Mouse (Mus musculus): ENCODE measurements around the gene Vcpkmt. TPM values are rescaled to one million over a fixed set of nuclear protein-coding genes. Genes with fewer than 3 reads are reported as not detected.

The Vcpkmt gene
- polyA plus RNA-seq, 1 experiment from 2014 or later, result 24.2 TPM

- no peaks in the 10 kb centered on the region for H3K9me3 ChIP-seq (ENCODE audit: control insufficient read depth, low read length)
- H3K36me3 ChIP-seq (ENCODE audit: control insufficient read depth, insufficient read depth, low read length), result no peaks in the 10 kb centered on the region
- H3K27ac ChIP-seq (ENCODE audit: low read length), result no peak overlapping the region
- peaks cover 15% of the 10 kb centered on the region for H3K4me1 ChIP-seq (ENCODE audit: control insufficient read depth, insufficient read depth, low read length)
- no peaks in the 10 kb centered on the region for H3K27me3 ChIP-seq (replicated peaks; ENCODE audit: control insufficient read depth, insufficient read depth, low read length)
- H3K4me2 ChIP-seq (ENCODE audit: low read depth, low read length), result no peak overlapping the region
- 95% methylated on average over 8 of the region's 8 CpGs for WGBS
- no peak overlapping the region for H3K9ac ChIP-seq (ENCODE audit: low read depth, low read length)
- ATAC-seq, result no peak
- H3K4me3 ChIP-seq (ENCODE audit: low read length), result no peak overlapping the region
Measured at GRCm38 (mm10) chr12:69542376-69542775, 40.5 kb downstream of the Vcpkmt start.

GRCm38 (mm10) chr12:69541663-69542062 lies 41.2 kb downstream of the Vcpkmt start:
- Histone ChIP-seq H3K27me3 (replicated peaks; ENCODE audit: control insufficient read depth, insufficient read depth, low read length) (no peaks in the 10 kb centered on the region), H3K4me3 (ENCODE audit: low read length) (no peak overlapping the region), H3K27ac (ENCODE audit: low read length) (no peak overlapping the region), H3K9ac (ENCODE audit: low read depth, low read length) (no peak overlapping the region), H3K36me3 (ENCODE audit: control insufficient read depth, insufficient read depth, low read length) (no peaks in the 10 kb centered on the region), H3K9me3 (ENCODE audit: control insufficient read depth, low read length) (no peaks in the 10 kb centered on the region), H3K4me1 (ENCODE audit: control insufficient read depth, insufficient read depth, low read length) (peaks cover 18% of the 10 kb centered on the region), H3K4me2 (ENCODE audit: low read depth, low read length) (no peak overlapping the region)
- WGBS, result 69% methylated on average over 8 of the region's 8 CpGs
- no peak for ATAC-seq

- no peak overlapping the region for H3K4me3 ChIP-seq (ENCODE audit: low read length)
- no peak overlapping the region for H3K27ac ChIP-seq (ENCODE audit: low read length)
- H3K36me3 ChIP-seq (ENCODE audit: control insufficient read depth, insufficient read depth, low read length), result no peaks in the 10 kb centered on the region
- H3K4me1 ChIP-seq (ENCODE audit: control insufficient read depth, insufficient read depth, low read length), result peaks cover 18% of the 10 kb centered on the region
- H3K9me3 ChIP-seq (ENCODE audit: control insufficient read depth, low read length), result no peaks in the 10 kb centered on the region
- no peak overlapping the region for H3K4me2 ChIP-seq (ENCODE audit: low read depth, low read length)
- H3K27me3 ChIP-seq (replicated peaks; ENCODE audit: control insufficient read depth, insufficient read depth, low read length), result no peaks in the 10 kb centered on the region
- H3K9ac ChIP-seq (ENCODE audit: low read depth, low read length), result no peak overlapping the region
- ATAC-seq, result no peak
- WGBS, result 55% methylated on average over 7 of the region's 7 CpGs
Measured at GRCm38 (mm10) chr12:69539353-69539752, 43.5 kb downstream of the Vcpkmt start.

DNA sequence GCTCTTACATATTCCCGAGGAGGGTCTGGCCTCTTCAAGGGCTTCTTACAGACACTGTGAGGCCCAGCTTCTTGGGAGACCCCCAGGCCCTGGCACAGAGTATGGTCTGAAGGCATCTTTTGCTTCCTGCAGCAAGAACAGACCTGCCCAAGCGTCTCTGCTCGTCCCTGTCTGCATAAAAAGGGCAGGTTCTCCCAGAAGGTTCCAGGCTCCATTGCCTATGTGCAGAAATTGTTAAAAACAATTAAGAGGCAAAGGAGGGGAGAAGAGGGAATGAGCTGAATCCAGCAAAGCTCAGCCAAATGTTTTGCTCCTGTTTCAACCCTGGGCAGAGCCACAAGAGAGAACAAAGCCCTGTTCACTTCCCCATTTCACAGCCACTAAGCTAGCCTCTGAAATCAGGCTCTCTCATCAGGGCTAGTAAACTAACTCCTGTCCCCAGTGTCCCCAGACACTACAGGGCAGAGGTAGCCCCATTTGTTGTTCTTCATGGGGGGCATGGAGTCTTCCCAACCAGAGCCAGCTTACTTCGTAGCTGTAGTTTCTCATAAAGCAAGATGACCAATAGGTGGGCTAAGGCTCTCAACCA lies 44.4 kb downstream of the Vcpkmt start:
- no peaks in the 10 kb centered on the region for H3K36me3 ChIP-seq (ENCODE audit: control insufficient read depth, insufficient read depth, low read length)
- peak overlapping the region; percentile 35 for H3K4me3 ChIP-seq (ENCODE audit: low read length)
- WGBS, result 43% methylated on average over 4 of the region's 4 CpGs
- no peaks in the 10 kb centered on the region for H3K27me3 ChIP-seq (replicated peaks; ENCODE audit: control insufficient read depth, insufficient read depth, low read length)
- H3K4me1 ChIP-seq (ENCODE audit: control insufficient read depth, insufficient read depth, low read length), result peaks cover 18% of the 10 kb centered on the region
- no peak; the same call in 1 of the 2 replicates for ATAC-seq
- peak overlapping the region; percentile 59 for H3K9ac ChIP-seq (ENCODE audit: low read depth, low read length)
- peak overlapping the region; percentile 70 for H3K4me2 ChIP-seq (ENCODE audit: low read depth, low read length)
- peak overlapping the region; percentile 86 for H3K27ac ChIP-seq (ENCODE audit: low read length)
- no peaks in the 10 kb centered on the region for H3K9me3 ChIP-seq (ENCODE audit: control insufficient read depth, low read length)

DNA sequence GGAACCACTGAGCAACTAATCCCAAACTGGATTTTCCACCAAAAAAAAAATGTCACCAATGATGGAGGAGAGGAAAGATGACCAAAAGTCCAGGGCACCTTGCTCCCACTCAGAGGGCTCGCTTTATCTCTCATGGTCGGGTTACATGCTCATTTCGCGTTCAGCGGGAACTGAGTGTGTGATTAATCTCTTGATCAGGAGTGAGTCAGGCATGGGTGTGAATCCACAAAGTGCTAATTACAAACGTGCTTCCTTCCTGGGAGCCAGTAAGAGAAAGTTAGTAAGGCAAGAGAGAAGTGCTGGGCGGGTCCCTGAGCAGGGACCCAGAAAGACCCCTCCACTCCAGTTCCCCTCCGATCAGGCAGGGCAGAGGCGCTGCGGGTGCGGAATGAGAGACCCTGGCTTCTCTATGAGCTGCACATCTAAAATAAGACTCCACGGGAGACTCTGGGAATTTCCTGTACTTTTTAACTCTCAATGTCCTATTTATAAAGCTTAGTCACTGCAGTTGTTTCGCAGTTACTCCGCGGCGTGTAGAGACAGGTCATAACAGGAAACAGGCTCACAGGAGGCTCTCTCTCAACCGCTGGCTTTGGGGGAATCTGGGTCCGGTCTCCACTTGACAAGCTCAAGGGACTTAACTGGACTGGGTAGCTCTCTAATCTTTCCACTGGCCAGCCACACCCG lies 45.0 kb downstream of the Vcpkmt start:
- peak overlapping the region; percentile 59 for H3K9ac ChIP-seq (ENCODE audit: low read depth, low read length)
- H3K4me2 ChIP-seq (ENCODE audit: low read depth, low read length), result peak overlapping the region; percentile 70
- peak; percentile 63 for ATAC-seq
- H3K4me3 ChIP-seq (ENCODE audit: low read length), result peak overlapping the region; percentile 35
- H3K27ac ChIP-seq (ENCODE audit: low read length), result peak overlapping the region; percentile 86
- H3K4me1 ChIP-seq (ENCODE audit: control insufficient read depth, insufficient read depth, low read length), result peaks cover 18% of the 10 kb centered on the region
- H3K9me3 ChIP-seq (ENCODE audit: control insufficient read depth, low read length), result no peaks in the 10 kb centered on the region
- H3K27me3 ChIP-seq (replicated peaks; ENCODE audit: control insufficient read depth, insufficient read depth, low read length), result no peaks in the 10 kb centered on the region
- H3K36me3 ChIP-seq (ENCODE audit: control insufficient read depth, insufficient read depth, low read length), result no peaks in the 10 kb centered on the region
- WGBS, result 16% methylated on average over 19 of the region's 19 CpGs

- Histone ChIP-seq H3K9me3 (ENCODE audit: control insufficient read depth, low read length) (no peaks in the 10 kb centered on the region), H3K4me2 (ENCODE audit: low read depth, low read length) (peak overlapping the region; percentile 70), H3K27ac (ENCODE audit: low read length) (peak overlapping the region; percentile 86), H3K4me1 (ENCODE audit: control insufficient read depth, insufficient read depth, low read length) (peaks cover 18% of the 10 kb centered on the region), H3K4me3 (ENCODE audit: low read length) (peak overlapping the region; percentile 35), H3K27me3 (replicated peaks; ENCODE audit: control insufficient read depth, insufficient read depth, low read length) (no peaks in the 10 kb centered on the region), H3K36me3 (ENCODE audit: control insufficient read depth, insufficient read depth, low read length) (no peaks in the 10 kb centered on the region), H3K9ac (ENCODE audit: low read depth, low read length) (peak overlapping the region; percentile 59)
- WGBS, result 19% methylated on average over 10 of the region's 10 CpGs
- peak; percentile 79 for ATAC-seq
Measured at GRCm38 (mm10) chr12:69537243-69537674, 45.6 kb downstream of the Vcpkmt start.

GRCm38 (mm10) chr12:69536616-69537242 lies 46.1 kb downstream of the Vcpkmt start:
- WGBS, result 66% methylated on average over 10 of the region's 10 CpGs

GRCm38 (mm10) chr12:69533237-69533636 lies 49.6 kb downstream of the Vcpkmt start:
- no peak for ATAC-seq

More at GRCm38 (mm10) chr12:69536616-69537242, 46.1 kb downstream of the Vcpkmt start:
- Histone ChIP-seq H3K27ac (ENCODE audit: low read length) (peak overlapping the region; percentile 86; the same call in 1 of the 2 replicates), H3K4me2 (ENCODE audit: low read depth, low read length) (peak overlapping the region; percentile 70), H3K27me3 (replicated peaks; ENCODE audit: control insufficient read depth, insufficient read depth, low read length) (no peaks in the 10 kb centered on the region), H3K4me3 (ENCODE audit: low read length) (no peak overlapping the region), H3K4me1 (ENCODE audit: control insufficient read depth, insufficient read depth, low read length) (peaks cover 18% of the 10 kb centered on the region), H3K36me3 (ENCODE audit: control insufficient read depth, insufficient read depth, low read length) (no peaks in the 10 kb centered on the region), H3K9ac (ENCODE audit: low read depth, low read length) (peak overlapping the region; percentile 59; the same call in 1 of the 2 replicates), H3K9me3 (ENCODE audit: control insufficient read depth, low read length) (no peaks in the 10 kb centered on the region)
- ATAC-seq, result peak; percentile 17; the same call in 1 of the 2 replicates

GRCm38 (mm10) chr12:69532530-69532929 lies 50.3 kb downstream of the Vcpkmt start:
- H3K9me3 ChIP-seq (ENCODE audit: control insufficient read depth, low read length), result no peaks in the 10 kb centered on the region
- H3K27ac ChIP-seq (ENCODE audit: low read length), result no peak overlapping the region
- no peaks in the 10 kb centered on the region for H3K27me3 ChIP-seq (replicated peaks; ENCODE audit: control insufficient read depth, insufficient read depth, low read length)
- WGBS, result 98% methylated on average over 3 of the region's 3 CpGs
- ATAC-seq, result no peak
- peaks cover 5% of the 10 kb centered on the region for H3K4me1 ChIP-seq (ENCODE audit: control insufficient read depth, insufficient read depth, low read length)
- H3K9ac ChIP-seq (ENCODE audit: low read depth, low read length), result no peak overlapping the region
- H3K4me2 ChIP-seq (ENCODE audit: low read depth, low read length), result no peak overlapping the region
- H3K36me3 ChIP-seq (ENCODE audit: control insufficient read depth, insufficient read depth, low read length), result no peaks in the 10 kb centered on the region
- no peak overlapping the region for H3K4me3 ChIP-seq (ENCODE audit: low read length)

More at GRCm38 (mm10) chr12:69533237-69533636, 49.6 kb downstream of the Vcpkmt start:
- no peak overlapping the region for H3K9ac ChIP-seq (ENCODE audit: low read depth, low read length)
- H3K4me2 ChIP-seq (ENCODE audit: low read depth, low read length), result no peak overlapping the region
- WGBS, result 70% methylated on average over 5 of the region's 5 CpGs
- H3K27me3 ChIP-seq (replicated peaks; ENCODE audit: control insufficient read depth, insufficient read depth, low read length), result no peaks in the 10 kb centered on the region
- no peak overlapping the region for H3K4me3 ChIP-seq (ENCODE audit: low read length)
- H3K9me3 ChIP-seq (ENCODE audit: control insufficient read depth, low read length), result no peaks in the 10 kb centered on the region
- peaks cover 12% of the 10 kb centered on the region for H3K4me1 ChIP-seq (ENCODE audit: control insufficient read depth, insufficient read depth, low read length)
- no peaks in the 10 kb centered on the region for H3K36me3 ChIP-seq (ENCODE audit: control insufficient read depth, insufficient read depth, low read length)
- H3K27ac ChIP-seq (ENCODE audit: low read length), result no peak overlapping the region
